Mouse (Mus musculus): ENCODE measurements at regions not wholly inside any gene's neighbourhood (a gene's known extent, or its start where the extent isn't known, plus 50 kb on each side); places are given as distances from the start of the nearest gene placed in this dataset.

- Histone ChIP-seq H3K36me3 (ENCODE audit: control insufficient read depth, insufficient read depth, low read length) (no peaks in the 10 kb centered on the region), H3K9me3 (ENCODE audit: control insufficient read depth, low read length) (no peaks in the 10 kb centered on the region; the same call in 1 of the 2 replicates), H3K27me3 (ENCODE audit: control insufficient read depth, insufficient read depth, low read length) (no peaks in the 10 kb centered on the region), H3K27ac (replicated peaks; ENCODE audit: low read depth, low read length) (no peak overlapping the region), H3K4me2 (ENCODE audit: low read depth, severe bottlenecking) (no peak overlapping the region), H3K9ac (ENCODE audit: low read length) (no peak overlapping the region), H3K4me3 (ENCODE audit: low read depth, low read length) (no peak overlapping the region), H3K4me1 (ENCODE audit: control insufficient read depth, insufficient read depth, low read length) (no peaks in the 10 kb centered on the region)
- WGBS, result 79% methylated on average over 6 of the region's 6 CpGs
- DNase-seq (ENCODE audit: low spot score) (no peak), ATAC-seq (ENCODE audit: insufficient number of reproducible peaks, low FRiP score, low TSS enrichment, low read depth) (no peak)
Measured at GRCm38 (mm10) chr7:136073265-136073799, 357.2 kb upstream of the Mki67 start.

DNA sequence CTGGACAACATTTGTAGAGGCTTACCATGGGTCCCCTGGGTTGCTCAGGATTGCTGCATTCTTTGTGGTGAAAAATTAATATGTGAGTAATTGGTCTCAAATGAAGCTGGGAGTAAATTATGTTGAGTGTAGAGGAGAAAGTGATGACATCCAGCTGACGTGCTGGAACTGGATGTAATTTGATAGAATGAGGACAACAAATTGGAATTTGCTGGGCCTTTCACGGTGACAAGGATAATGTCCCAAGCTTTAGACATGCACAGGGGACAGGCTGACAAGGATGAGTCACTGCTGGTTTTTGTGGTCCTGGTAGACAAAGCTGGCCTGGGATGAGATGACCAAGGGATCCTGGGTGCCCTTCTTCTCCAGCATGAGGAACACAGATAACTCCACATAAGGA is 357.9 kb upstream of the Mki67 start:
- ATAC-seq (ENCODE audit: insufficient number of reproducible peaks, low FRiP score, low TSS enrichment, low read depth), result no peak

GRCm38 (mm10) chr7:136081534-136082252 is 365.5 kb upstream of the Mki67 start:
- H3K27me3 ChIP-seq (ENCODE audit: control insufficient read depth, insufficient read depth, low read length), result no peaks in the 10 kb centered on the region
- peaks cover 26% of the 10 kb centered on the region for H3K4me1 ChIP-seq (ENCODE audit: control insufficient read depth, insufficient read depth, low read length)
- no peaks in the 10 kb centered on the region for H3K9me3 ChIP-seq (ENCODE audit: control insufficient read depth, low read length)
- no peak overlapping the region for H3K4me3 ChIP-seq (ENCODE audit: low read depth, low read length)
- WGBS, result 27% methylated on average over 7 of the region's 7 CpGs
- peak overlapping the region; percentile 30; the same call in 1 of the 2 replicates for H3K27ac ChIP-seq (replicated peaks; ENCODE audit: low read depth, low read length)
- DNase-seq (ENCODE audit: low spot score), result peak; percentile 53
- 0 out of 2 replicates have a peak, but pooled peaks have one; percentile 70 for ATAC-seq (ENCODE audit: insufficient number of reproducible peaks, low FRiP score, low TSS enrichment, low read depth)
- H3K4me2 ChIP-seq (ENCODE audit: low read depth, severe bottlenecking), result no peak overlapping the region
- no peaks in the 10 kb centered on the region for H3K36me3 ChIP-seq (ENCODE audit: control insufficient read depth, insufficient read depth, low read length)
- no peak overlapping the region for H3K9ac ChIP-seq (ENCODE audit: low read length)

More for the DNA sequence above, 357.9 kb upstream of the Mki67 start:
- no peaks in the 10 kb centered on the region for H3K36me3 ChIP-seq (ENCODE audit: control insufficient read depth, insufficient read depth, low read length)
- no peak overlapping the region for H3K27ac ChIP-seq (replicated peaks; ENCODE audit: low read depth, low read length)
- H3K9ac ChIP-seq (ENCODE audit: low read length), result no peak overlapping the region
- H3K4me3 ChIP-seq (ENCODE audit: low read depth, low read length), result no peak overlapping the region
- no peaks in the 10 kb centered on the region for H3K27me3 ChIP-seq (ENCODE audit: control insufficient read depth, insufficient read depth, low read length)
- DNase-seq (ENCODE audit: low spot score), result no peak
- H3K9me3 ChIP-seq (ENCODE audit: control insufficient read depth, low read length), result no peaks in the 10 kb centered on the region; the same call in 1 of the 2 replicates
- no peak overlapping the region for H3K4me2 ChIP-seq (ENCODE audit: low read depth, severe bottlenecking)
- 68% methylated on average over 2 of the region's 2 CpGs for WGBS
- no peaks in the 10 kb centered on the region for H3K4me1 ChIP-seq (ENCODE audit: control insufficient read depth, insufficient read depth, low read length)

- Histone ChIP-seq H3K4me2 (ENCODE audit: low read depth, severe bottlenecking) (no peak overlapping the region), H3K4me3 (ENCODE audit: low read depth, low read length) (no peak overlapping the region), H3K9ac (ENCODE audit: low read length) (no peak overlapping the region), H3K27ac (replicated peaks; ENCODE audit: low read depth, low read length) (peak overlapping the region; percentile 30; the same call in 1 of the 2 replicates), H3K36me3 (ENCODE audit: control insufficient read depth, insufficient read depth, low read length) (no peaks in the 10 kb centered on the region), H3K27me3 (ENCODE audit: control insufficient read depth, insufficient read depth, low read length) (no peaks in the 10 kb centered on the region), H3K4me1 (ENCODE audit: control insufficient read depth, insufficient read depth, low read length) (peaks cover 26% of the 10 kb centered on the region), H3K9me3 (ENCODE audit: control insufficient read depth, low read length) (no peaks in the 10 kb centered on the region)
- DNase-seq (ENCODE audit: low spot score) (no peak), ATAC-seq (ENCODE audit: insufficient number of reproducible peaks, low FRiP score, low TSS enrichment, low read depth) (no peak)
- 66% methylated on average over 4 of the region's 4 CpGs for WGBS
Measured at GRCm38 (mm10) chr7:136082253-136082867, 366.2 kb upstream of the Mki67 start.

- no peak overlapping the region for H3K27ac ChIP-seq (replicated peaks; ENCODE audit: low read depth, low read length)
- no peak overlapping the region for H3K4me2 ChIP-seq (ENCODE audit: low read depth, severe bottlenecking)
- H3K36me3 ChIP-seq (ENCODE audit: control insufficient read depth, insufficient read depth, low read length), result no peaks in the 10 kb centered on the region
- no peak overlapping the region for H3K4me3 ChIP-seq (ENCODE audit: low read depth, low read length)
- DNase-seq (ENCODE audit: low spot score) (no peak), ATAC-seq (ENCODE audit: insufficient number of reproducible peaks, low FRiP score, low TSS enrichment, low read depth) (no peak)
- H3K27me3 ChIP-seq (ENCODE audit: control insufficient read depth, insufficient read depth, low read length), result no peaks in the 10 kb centered on the region
- H3K4me1 ChIP-seq (ENCODE audit: control insufficient read depth, insufficient read depth, low read length), result peaks cover 28% of the 10 kb centered on the region
- H3K9ac ChIP-seq (ENCODE audit: low read length), result no peak overlapping the region
- no peaks in the 10 kb centered on the region for H3K9me3 ChIP-seq (ENCODE audit: control insufficient read depth, low read length)
- 77% methylated on average over 10 of the region's 10 CpGs for WGBS
Measured at GRCm38 (mm10) chr7:136083005-136083404, 366.8 kb upstream of the Mki67 start.

- Histone ChIP-seq H3K27ac (replicated peaks; ENCODE audit: low read depth, low read length) (no peak overlapping the region), H3K9ac (ENCODE audit: low read length) (no peak overlapping the region), H3K4me1 (ENCODE audit: control insufficient read depth, insufficient read depth, low read length) (peaks cover 33% of the 10 kb centered on the region), H3K4me2 (ENCODE audit: low read depth, severe bottlenecking) (no peak overlapping the region), H3K4me3 (ENCODE audit: low read depth, low read length) (no peak overlapping the region), H3K27me3 (ENCODE audit: control insufficient read depth, insufficient read depth, low read length) (no peaks in the 10 kb centered on the region), H3K9me3 (ENCODE audit: control insufficient read depth, low read length) (no peaks in the 10 kb centered on the region), H3K36me3 (ENCODE audit: control insufficient read depth, insufficient read depth, low read length) (no peaks in the 10 kb centered on the region)
- no peak for ATAC-seq (ENCODE audit: insufficient number of reproducible peaks, low FRiP score, low TSS enrichment, low read depth)
- WGBS, result 36% methylated on average over 14 of the region's 14 CpGs
- no peak for DNase-seq (ENCODE audit: low spot score)
Measured at GRCm38 (mm10) chr7:136083571-136084342, 367.6 kb upstream of the Mki67 start.

- Histone ChIP-seq H3K4me3 (ENCODE audit: low read depth, low read length) (no peak overlapping the region), H3K27ac (replicated peaks; ENCODE audit: low read depth, low read length) (no peak overlapping the region), H3K27me3 (ENCODE audit: control insufficient read depth, insufficient read depth, low read length) (no peaks in the 10 kb centered on the region), H3K36me3 (ENCODE audit: control insufficient read depth, insufficient read depth, low read length) (no peaks in the 10 kb centered on the region), H3K4me1 (ENCODE audit: control insufficient read depth, insufficient read depth, low read length) (peaks cover 15% of the 10 kb centered on the region), H3K4me2 (ENCODE audit: low read depth, severe bottlenecking) (no peak overlapping the region), H3K9ac (ENCODE audit: low read length) (no peak overlapping the region), H3K9me3 (ENCODE audit: control insufficient read depth, low read length) (no peaks in the 10 kb centered on the region)
- ATAC-seq (ENCODE audit: insufficient number of reproducible peaks, low FRiP score, low TSS enrichment, low read depth) (no peak), DNase-seq (ENCODE audit: low spot score) (no peak)
- 60% methylated on average over 6 of the region's 6 CpGs for WGBS
Measured at GRCm38 (mm10) chr7:136088785-136089184, 372.6 kb upstream of the Mki67 start.

DNA sequence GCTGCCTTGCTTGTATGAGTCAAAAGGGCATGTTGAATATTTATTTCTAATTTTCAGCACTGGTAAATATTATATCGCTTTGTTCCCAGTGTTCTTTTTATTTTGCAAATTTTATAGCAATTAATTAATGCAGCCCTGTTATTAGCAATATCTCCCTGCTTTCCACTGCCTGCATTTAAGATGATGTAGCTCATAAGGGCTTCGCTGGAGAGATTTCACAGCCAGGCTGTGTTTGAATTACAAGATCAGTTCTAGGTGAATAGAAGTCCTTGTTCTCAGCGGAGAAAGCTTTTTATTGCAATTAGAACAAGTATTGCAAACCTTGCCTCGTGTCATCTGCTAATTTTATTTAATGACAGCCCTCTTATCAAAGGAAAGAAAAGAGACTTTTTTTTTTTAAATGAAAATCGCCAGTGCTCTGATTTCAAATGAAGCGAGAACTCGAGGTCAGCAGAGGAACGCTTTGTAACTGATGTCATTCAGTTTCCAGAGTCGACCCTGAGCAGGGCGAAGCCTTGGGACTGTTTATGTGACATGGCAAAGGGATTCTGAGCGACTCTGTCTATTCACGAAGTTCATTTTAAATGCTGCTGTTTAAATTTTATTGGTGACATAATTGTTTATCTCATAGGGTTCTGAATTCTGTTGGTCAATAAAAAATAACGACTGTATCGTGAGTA is 378.7 kb upstream of the Mki67 start:
- WGBS, result 63% methylated on average over 14 of the region's 14 CpGs
- Histone ChIP-seq H3K27me3 (ENCODE audit: control insufficient read depth, insufficient read depth, low read length) (no peaks in the 10 kb centered on the region), H3K9me3 (ENCODE audit: control insufficient read depth, low read length) (no peaks in the 10 kb centered on the region), H3K4me3 (ENCODE audit: low read depth, low read length) (no peak overlapping the region), H3K4me1 (ENCODE audit: control insufficient read depth, insufficient read depth, low read length) (0 out of 2 replicates have a peak, but pooled peaks cover 2% of the 10 kb centered on the region), H3K9ac (ENCODE audit: low read length) (no peak overlapping the region), H3K36me3 (ENCODE audit: control insufficient read depth, insufficient read depth, low read length) (no peaks in the 10 kb centered on the region), H3K27ac (replicated peaks; ENCODE audit: low read depth, low read length) (no peak overlapping the region), H3K4me2 (ENCODE audit: low read depth, severe bottlenecking) (no peak overlapping the region)
- ATAC-seq (ENCODE audit: insufficient number of reproducible peaks, low FRiP score, low TSS enrichment, low read depth) (no peak), DNase-seq (ENCODE audit: low spot score) (peak; percentile 18)

Measured in limb, embryonic 11.5 days (tissue).